Mouse (Mus musculus): ENCODE results near the gene Zfp654. TPM values are rescaled to one million over a fixed set of nuclear protein-coding genes. Genes with fewer than 3 reads are reported as not detected.

The Zfp654 gene
- 2.5 and 2.8 TPM in 2 replicates for polyA plus RNA-seq (2015; fragmentation: Nextera tagmentation; extraction: Ambion mirVana)

DNA sequence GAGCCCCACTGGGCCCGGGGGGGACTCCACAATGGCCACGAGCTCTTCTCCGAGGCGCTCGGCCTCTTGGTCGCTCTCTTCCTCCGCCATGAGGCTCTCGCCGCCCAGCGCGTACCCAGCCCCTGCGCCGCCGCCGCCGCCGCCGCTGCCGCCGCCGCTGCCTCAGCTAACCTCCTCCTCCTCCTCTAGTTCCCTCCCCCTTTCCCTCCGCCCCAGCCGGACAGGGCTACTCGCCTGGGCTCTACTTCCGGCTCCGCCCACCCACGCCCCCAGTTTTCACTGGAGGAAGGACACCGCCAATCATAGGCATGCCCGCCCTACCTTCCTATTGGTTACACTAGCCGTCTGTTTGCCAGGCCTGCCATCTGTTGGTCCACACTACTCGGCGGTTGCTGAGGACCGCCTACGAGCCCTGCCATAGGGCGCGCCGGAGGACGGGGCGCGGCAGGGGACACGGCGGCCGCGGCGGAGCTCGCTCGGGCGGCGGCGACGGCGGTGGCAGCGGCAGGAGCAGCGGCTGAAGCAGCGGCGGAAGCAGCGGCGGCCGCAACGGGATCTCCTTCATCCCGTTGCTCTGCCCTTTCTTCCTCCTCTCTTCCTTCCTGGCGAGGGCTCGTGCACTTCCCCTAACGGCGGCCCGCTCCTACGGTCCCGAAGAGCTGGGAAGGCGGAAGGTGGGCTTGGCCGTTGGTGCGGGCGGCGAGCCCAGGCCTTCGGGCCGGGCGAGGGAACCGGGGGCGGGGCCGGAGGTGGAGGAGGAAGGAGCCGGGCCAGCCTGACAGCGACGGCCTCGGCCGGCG is at the start of gene Zfp654, which contains the start of gene Cggbp1:
Gene Zfp654, minus strand, starts transcription at position 90 of the 800 bp plus-strand sequence.
Gene Cggbp1, plus strand, starts transcription at position 434 of the 800 bp plus-strand sequence.
- peak; percentile 100 for ATAC-seq
- Histone ChIP-seq H3K27ac (ENCODE audit: low read depth, low read length) (peak within 1 kb of the TSS; percentile 99), H3K27me3 (replicated peaks; ENCODE audit: control insufficient read depth, insufficient read depth, low read length) (no peaks in the 10 kb centered on the region), H3K4me2 (replicated peaks; ENCODE audit: low read depth) (peak within 1 kb of the TSS; percentile 88), H3K36me3 (ENCODE audit: control insufficient read depth, insufficient read depth) (peaks cover 11% of the 10 kb centered on the region), H3K9me3 (ENCODE audit: control insufficient read depth) (no peaks in the 10 kb centered on the region), H3K4me3 (ENCODE audit: low read depth, low read length) (peak within 1 kb of the TSS; percentile 96), H3K9ac (ENCODE audit: low read depth, low read length) (peak within 1 kb of the TSS; percentile 87), H3K4me1 (replicated peaks; ENCODE audit: control insufficient read depth, insufficient read depth, low read length) (no peaks in the 10 kb centered on the region; the same call in 1 of the 2 replicates)
- no peak; the same call in 1 of the 2 replicates for TF ChIP-seq CTCF (IDR thresholded peaks at IDR 0.05; ENCODE audit: low read depth)
- 0% methylated on average over 54 of the region's 85 CpGs for WGBS

DNA sequence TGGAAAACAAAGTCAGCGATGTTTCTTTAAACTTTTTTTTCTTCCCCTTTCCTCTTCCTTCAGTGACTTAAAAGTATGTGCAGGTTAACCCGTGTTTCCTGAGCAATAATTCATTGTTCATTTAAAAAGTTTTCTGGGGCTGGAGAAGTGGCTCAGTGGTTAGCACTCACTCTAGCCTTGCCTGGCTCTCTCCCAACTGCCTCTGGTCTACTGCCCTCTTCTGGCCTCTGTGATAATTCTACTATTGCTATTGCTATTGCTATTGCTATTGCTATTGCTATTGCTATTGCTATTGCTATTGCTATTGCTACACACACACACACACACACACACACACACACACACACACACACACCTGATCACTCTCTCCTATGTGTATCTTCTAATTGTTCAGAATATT is 47.6 kb upstream of the Zfp654 start:
- Histone ChIP-seq H3K4me2 (replicated peaks; ENCODE audit: low read depth) (no peak overlapping the region), H3K4me1 (replicated peaks; ENCODE audit: control insufficient read depth, insufficient read depth, low read length) (no peaks in the 10 kb centered on the region), H3K27me3 (replicated peaks; ENCODE audit: control insufficient read depth, insufficient read depth, low read length) (no peaks in the 10 kb centered on the region), H3K9me3 (ENCODE audit: control insufficient read depth) (no peaks in the 10 kb centered on the region), H3K4me3 (ENCODE audit: low read depth, low read length) (no peak overlapping the region), H3K9ac (ENCODE audit: low read depth, low read length) (no peak overlapping the region), H3K36me3 (ENCODE audit: control insufficient read depth, insufficient read depth) (no peaks in the 10 kb centered on the region), H3K27ac (ENCODE audit: low read depth, low read length) (no peak overlapping the region)
- peak; percentile 57 for TF ChIP-seq CTCF (IDR thresholded peaks at IDR 0.05; ENCODE audit: low read depth)
- WGBS = 69% methylated on average over 2 of the region's 2 CpGs
- ATAC-seq = no peak

DNA sequence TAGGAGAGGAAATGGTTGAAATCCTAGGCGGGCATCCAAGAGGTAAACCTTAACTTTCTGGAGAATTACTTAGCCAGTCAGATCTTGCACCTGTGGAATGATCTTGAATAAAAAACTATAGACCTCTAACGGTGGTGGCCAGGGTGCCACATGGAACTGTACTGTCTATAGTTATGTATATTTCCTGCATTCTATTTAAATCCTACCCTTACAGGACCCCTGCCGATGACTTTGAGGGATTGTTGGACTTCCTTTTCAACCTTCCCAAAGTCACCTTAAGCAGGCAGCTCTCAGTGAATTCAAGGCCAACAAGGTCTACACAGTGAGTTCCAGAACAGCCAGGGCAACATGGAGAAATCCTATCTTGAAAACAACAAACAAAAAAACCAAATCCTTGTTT is 38.0 kb upstream of the Zfp654 start:
- 94% methylated on average over 3 of the region's 3 CpGs for WGBS
- no peak for TF ChIP-seq CTCF (IDR thresholded peaks at IDR 0.05; ENCODE audit: low read depth)

DNA sequence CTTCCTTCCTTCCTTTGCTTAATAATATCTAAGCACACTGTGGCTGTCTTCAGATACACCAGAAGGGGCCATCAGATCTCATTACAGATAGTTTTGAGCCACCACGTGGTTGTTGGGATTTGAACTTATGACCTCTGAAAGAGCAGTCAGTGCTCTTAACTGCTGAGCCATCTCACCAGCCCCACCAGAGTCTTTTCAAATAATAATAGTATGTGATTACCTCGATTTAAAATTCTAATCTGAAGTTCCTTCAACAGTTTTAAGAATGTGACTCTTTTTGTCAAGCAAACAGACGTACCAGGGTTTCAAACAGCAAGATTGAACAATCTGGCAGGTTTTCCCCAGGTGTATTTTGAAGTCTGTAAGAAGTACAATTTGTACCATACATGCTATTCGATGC is 34.1 kb upstream of the Zfp654 start:
- no peaks in the 10 kb centered on the region for H3K27me3 ChIP-seq (replicated peaks; ENCODE audit: control insufficient read depth, insufficient read depth, low read length)
- H3K4me3 ChIP-seq (ENCODE audit: low read depth, low read length) = no peak overlapping the region
- WGBS = 50% methylated on average over 4 of the region's 4 CpGs
- no peak overlapping the region for H3K4me2 ChIP-seq (replicated peaks; ENCODE audit: low read depth)
- no peaks in the 10 kb centered on the region for H3K4me1 ChIP-seq (replicated peaks; ENCODE audit: control insufficient read depth, insufficient read depth, low read length)
- no peaks in the 10 kb centered on the region for H3K36me3 ChIP-seq (ENCODE audit: control insufficient read depth, insufficient read depth)
- no peak for ATAC-seq
- H3K27ac ChIP-seq (ENCODE audit: low read depth, low read length) = no peak overlapping the region
- peaks cover 6% of the 10 kb centered on the region for H3K9me3 ChIP-seq (ENCODE audit: control insufficient read depth)
- no peak for TF ChIP-seq CTCF (IDR thresholded peaks at IDR 0.05; ENCODE audit: low read depth)
- no peak overlapping the region for H3K9ac ChIP-seq (ENCODE audit: low read depth, low read length)

More for the DNA sequence above, 38.0 kb upstream of the Zfp654 start:
- Histone ChIP-seq H3K9me3 (ENCODE audit: control insufficient read depth) (peaks cover 6% of the 10 kb centered on the region), H3K4me1 (replicated peaks; ENCODE audit: control insufficient read depth, insufficient read depth, low read length) (no peaks in the 10 kb centered on the region), H3K27me3 (replicated peaks; ENCODE audit: control insufficient read depth, insufficient read depth, low read length) (no peaks in the 10 kb centered on the region), H3K36me3 (ENCODE audit: control insufficient read depth, insufficient read depth) (no peaks in the 10 kb centered on the region), H3K9ac (ENCODE audit: low read depth, low read length) (no peak overlapping the region), H3K27ac (ENCODE audit: low read depth, low read length) (no peak overlapping the region), H3K4me3 (ENCODE audit: low read depth, low read length) (no peak overlapping the region), H3K4me2 (replicated peaks; ENCODE audit: low read depth) (no peak overlapping the region)
- ATAC-seq = no peak

DNA sequence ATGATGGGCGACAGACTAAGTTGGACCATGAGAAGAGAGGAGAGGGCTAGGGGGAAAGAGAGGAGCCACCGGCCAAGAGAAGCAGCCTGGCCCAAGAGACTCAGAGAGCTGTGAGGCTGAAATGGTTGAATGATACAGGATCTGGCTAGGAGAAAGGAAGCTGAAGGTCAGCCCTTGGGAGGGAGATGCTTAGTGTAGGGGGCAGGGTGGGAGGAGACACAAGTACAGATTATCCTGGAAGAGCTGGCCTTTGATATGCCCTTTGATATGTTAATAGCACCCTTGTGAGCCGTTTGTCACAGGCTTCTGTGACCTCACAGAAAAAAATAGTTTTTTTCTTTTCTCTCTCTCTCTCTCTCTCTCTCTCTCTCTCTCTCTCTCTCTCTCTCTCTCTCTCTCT is 33.7 kb upstream of the Zfp654 start:
- Histone ChIP-seq H3K27me3 (replicated peaks; ENCODE audit: control insufficient read depth, insufficient read depth, low read length) (no peaks in the 10 kb centered on the region), H3K4me2 (replicated peaks; ENCODE audit: low read depth) (no peak overlapping the region), H3K9ac (ENCODE audit: low read depth, low read length) (no peak overlapping the region), H3K27ac (ENCODE audit: low read depth, low read length) (no peak overlapping the region), H3K4me3 (ENCODE audit: low read depth, low read length) (no peak overlapping the region), H3K9me3 (ENCODE audit: control insufficient read depth) (peaks cover 6% of the 10 kb centered on the region), H3K4me1 (replicated peaks; ENCODE audit: control insufficient read depth, insufficient read depth, low read length) (no peaks in the 10 kb centered on the region), H3K36me3 (ENCODE audit: control insufficient read depth, insufficient read depth) (no peaks in the 10 kb centered on the region)
- ATAC-seq = no peak
- TF ChIP-seq CTCF (IDR thresholded peaks at IDR 0.05; ENCODE audit: low read depth) = no peak
- 43% methylated on average over 3 of the region's 3 CpGs for WGBS

DNA sequence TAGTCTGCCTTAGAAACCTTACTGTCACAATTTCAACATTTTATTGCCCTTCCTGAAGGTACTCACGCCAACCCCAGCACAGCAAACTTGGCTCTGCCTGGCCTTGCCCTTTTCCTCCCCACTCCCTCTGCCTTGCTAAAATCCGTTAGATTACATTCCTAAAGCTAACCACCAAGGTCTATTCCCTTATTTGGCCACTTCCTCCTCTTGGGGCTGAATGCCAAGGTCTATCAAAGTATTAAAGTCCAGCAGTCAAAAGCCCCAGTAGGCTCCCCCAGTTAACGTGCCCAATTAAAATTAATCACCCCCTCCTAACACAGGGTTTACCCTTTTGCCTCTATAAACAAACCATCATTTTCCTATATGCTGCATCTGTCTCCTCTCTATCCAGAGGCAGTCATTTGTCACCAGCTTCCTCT is 33.0 kb upstream of the Zfp654 start:
- Histone ChIP-seq H3K27ac (ENCODE audit: low read depth, low read length) (no peak overlapping the region), H3K4me3 (ENCODE audit: low read depth, low read length) (no peak overlapping the region), H3K4me1 (replicated peaks; ENCODE audit: control insufficient read depth, insufficient read depth, low read length) (no peaks in the 10 kb centered on the region), H3K27me3 (replicated peaks; ENCODE audit: control insufficient read depth, insufficient read depth, low read length) (no peaks in the 10 kb centered on the region), H3K9me3 (ENCODE audit: control insufficient read depth) (peaks cover 6% of the 10 kb centered on the region), H3K9ac (ENCODE audit: low read depth, low read length) (no peak overlapping the region), H3K36me3 (ENCODE audit: control insufficient read depth, insufficient read depth) (no peaks in the 10 kb centered on the region), H3K4me2 (replicated peaks; ENCODE audit: low read depth) (no peak overlapping the region)
- 3% methylated on average over 3 of the region's 3 CpGs for WGBS
- no peak for ATAC-seq
- no peak for TF ChIP-seq CTCF (IDR thresholded peaks at IDR 0.05; ENCODE audit: low read depth)
